Mouse (Mus musculus) C2C12 (cell line): ENCODE data around the gene Bmp5.

ENCODE experiments used
- CTCF ChIP-seq: IDR thresholded peaks from one replicate; pipeline ENCODE4 v1.5.1; 2011; ENCODE audit not compliant: control insufficient read depth, insufficient read depth, insufficient read length
- MAX ChIP-seq: IDR thresholded peaks from one replicate; pipeline ENCODE4 v1.6.1; 2011; ENCODE audit warnings: mild to moderate bottlenecking, control low read depth
- USF1 ChIP-seq: IDR thresholded peaks from one replicate; pipeline ENCODE4 v1.6.1; 2011; ENCODE audit warnings: low read depth, mild to moderate bottlenecking, control low read depth, moderate library complexity

DNA sequence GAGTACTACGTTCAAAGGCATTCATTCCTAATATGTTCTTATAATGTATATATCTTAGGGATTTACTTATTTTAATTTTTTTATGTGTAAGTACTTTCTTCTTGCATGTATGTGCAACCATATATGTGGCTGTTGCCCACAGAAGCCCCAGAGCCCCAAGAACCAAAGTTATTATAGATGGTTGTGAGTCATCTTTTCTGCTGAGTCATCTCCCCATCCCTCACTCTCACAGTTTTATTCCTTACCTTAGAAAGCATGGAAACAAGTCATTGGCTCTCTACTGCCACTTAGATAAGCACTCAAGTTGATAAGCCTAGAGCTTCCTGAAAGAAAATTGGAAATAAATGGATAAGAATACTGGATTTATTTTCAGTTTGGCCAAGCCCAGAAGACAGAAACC is 40.0 kb downstream of the Bmp5 start:
- no peak for TF ChIP-seq CTCF
- no peak for TF ChIP-seq USF1
- TF ChIP-seq MAX: no peak
